Mouse (Mus musculus) heart, adult 2 months (tissue): ENCODE measurements around the gene Egfr. TPM values are rescaled to one million over a fixed set of nuclear protein-coding genes. Genes with fewer than 3 reads are reported as not detected.
A peak's percentile ranks its signal among the peaks of the same experiment; 100 is the strongest.

Source experiments
- DNase-seq, 2 experiments: peaks; one replicate each; pipeline ENCODE4 v3.0.0; 2021
- H3K27ac ChIP-seq: fragments of 200-600 bp; 2 replicates; pipeline ENCODE4 v1.8.1; 2022
- H3K27me3 ChIP-seq: fragments of 200-500 bp; 2 replicates; pipeline ENCODE4 v1.6.1; 2012; ENCODE audit warnings: mild to moderate bottlenecking, low read length, inconsistent platforms, mixed read lengths; ENCODE audit not compliant: control insufficient read depth, insufficient read depth
- H3K36me3 ChIP-seq: fragments of 200-500 bp; 2 replicates; pipeline ENCODE4 v1.6.1; 2012; ENCODE audit warnings: low read length, inconsistent platforms; ENCODE audit not compliant: control insufficient read depth, insufficient read depth
- H3K4me1 ChIP-seq: fragments of 200-500 bp; 2 replicates; pipeline ENCODE4 v1.6.1; 2011; ENCODE audit warnings: low read length; ENCODE audit not compliant: control insufficient read depth, insufficient read depth
- H3K4me3 ChIP-seq: fragments of 200-600 bp; 2 replicates; pipeline ENCODE4 v1.8.1; 2022
- H3K79me2 ChIP-seq: fragments of 200-500 bp; replicated peaks from 2 replicates; pipeline ENCODE4 v1.6.1; 2012; ENCODE audit warnings: mild to moderate bottlenecking, inconsistent platforms, low read length, moderate library complexity, mixed read lengths; ENCODE audit not compliant: control insufficient read depth, insufficient read depth
- H3K9ac ChIP-seq: fragments of 200-500 bp; 2 replicates; pipeline ENCODE4 v1.6.1; 2012; ENCODE audit warnings: low read depth, mild to moderate bottlenecking, control low read depth, inconsistent platforms, low read length, mixed read lengths
- CTCF ChIP-seq: fragments of 200-600 bp; IDR thresholded peaks from 2 replicates; pipeline ENCODE4 v1.8.1; 2022; ENCODE audit warnings: antibody characterized with exemption, mild to moderate bottlenecking, moderate library complexity
- EP300 ChIP-seq: fragments of 200-500 bp; IDR thresholded peaks from 2 replicates; pipeline ENCODE4 v1.6.1; 2011; ENCODE audit warnings: low read depth, low read length, control low read depth; ENCODE audit not compliant: insufficient read depth
- POLR2A ChIP-seq: fragments of 200-500 bp; IDR thresholded peaks from 2 replicates; pipeline ENCODE4 v1.6.1; 2011; ENCODE audit warnings: mild to moderate bottlenecking, low read depth, low read length, control low read depth; ENCODE audit not compliant: insufficient read depth
- WGBS: fragments of 180-500 bp; shearing (Covaris S2); methylation state at CpG from one replicate; pipeline ENCODE4 v1.1.7; 2018; 5-methylcytosine and 5-hydroxymethylcytosine counted together
- intact Hi-C: fragments of 180-260 bp; cut with DNase I; formaldehyde crosslinking; loops from one replicate; pipeline ENCODE4 v1.15.1; 2025
- polyA plus RNA-seq: library from polyadenylated mRNA; depleted of rRNA; stranded (reverse); fragments of >200 nt; gene quantifications from 2 replicates; pipeline ENCODE4 v1.2.3, GENCODE M21; 2012
- total RNA-seq, 2 experiments: library from RNA; stranded (reverse); gene quantifications; 2 replicates each; pipeline ENCODE4 v1.2.3; 2021

Gene Egfr
- total and polyA plus RNA-seq, 3 experiments, result 4.4 to 10.5 (median 4.9) TPM

GRCm38 (mm10) chr11:16792638-16793585, 40.9 kb downstream of the Egfr start:
- DNase-seq, result no peak
- H3K27ac ChIP-seq, result peak overlapping the region; percentile 36
- no peaks in the 10 kb centered on the region for H3K36me3 ChIP-seq
- intact Hi-C loops, result loop anchor here (5.0 kb wide), 1 partner anchor 36 kb away; no protein-coding TSS in a partner anchor
- peaks cover 10% of the 10 kb centered on the region for H3K4me1 ChIP-seq
- no peak overlapping the region for H3K9ac ChIP-seq
- no peaks in the 10 kb centered on the region for H3K79me2 ChIP-seq
- H3K4me3 ChIP-seq, result no peak overlapping the region
- no peak for TF ChIP-seq POLR2A
- WGBS, result 42% methylated on average over 5 of the region's 5 CpGs
- H3K27me3 ChIP-seq, result no peaks in the 10 kb centered on the region

DNA sequence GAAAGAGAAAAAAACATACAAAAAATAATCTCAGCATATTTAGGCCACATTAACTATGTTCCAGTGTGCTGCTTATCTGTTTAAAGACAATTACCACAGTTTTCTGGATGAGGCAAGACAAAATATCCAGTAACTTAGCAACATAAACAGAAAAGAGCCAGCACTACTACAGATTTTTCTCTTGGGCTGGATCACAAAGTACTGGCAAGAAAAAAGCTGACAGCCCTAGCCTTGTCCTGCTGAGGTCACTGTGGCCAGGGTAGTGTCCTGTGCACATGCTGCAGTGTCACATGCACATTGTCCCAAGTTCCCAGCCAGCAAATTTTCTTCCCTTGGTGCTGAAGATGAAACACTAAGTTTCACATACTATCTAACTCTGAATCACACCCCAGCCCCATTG, 43.0 kb downstream of the Egfr start:
- Histone ChIP-seq H3K4me1 (peaks cover 10% of the 10 kb centered on the region), H3K4me3 (no peak overlapping the region), H3K36me3 (no peaks in the 10 kb centered on the region), H3K9ac (no peak overlapping the region), H3K79me2 (no peaks in the 10 kb centered on the region), H3K27ac (peak overlapping the region; percentile 32), H3K27me3 (no peaks in the 10 kb centered on the region)
- peak; percentile 36 to 62 for DNase-seq
- intact Hi-C loops, result no loop called here
- TF ChIP-seq EP300 (0 out of 2 replicates have a peak, but pooled peaks have one; percentile 30), CTCF (peak; percentile 14; the same call in 1 of the 2 replicates), POLR2A (no peak)

GRCm38 (mm10) chr11:16795513-16795912, 43.5 kb downstream of the Egfr start:
- intact Hi-C loops, result no loop called here
- WGBS, result 71% methylated on average over 6 of the region's 6 CpGs
- no peak for DNase-seq
- Histone ChIP-seq H3K4me1 (peaks cover 10% of the 10 kb centered on the region), H3K36me3 (no peaks in the 10 kb centered on the region), H3K27ac (peak overlapping the region; percentile 32), H3K27me3 (no peaks in the 10 kb centered on the region), H3K79me2 (no peaks in the 10 kb centered on the region), H3K4me3 (no peak overlapping the region), H3K9ac (no peak overlapping the region)
- TF ChIP-seq POLR2A, result no peak
- no peak for TF ChIP-seq EP300
- TF ChIP-seq CTCF, result no peak

DNA sequence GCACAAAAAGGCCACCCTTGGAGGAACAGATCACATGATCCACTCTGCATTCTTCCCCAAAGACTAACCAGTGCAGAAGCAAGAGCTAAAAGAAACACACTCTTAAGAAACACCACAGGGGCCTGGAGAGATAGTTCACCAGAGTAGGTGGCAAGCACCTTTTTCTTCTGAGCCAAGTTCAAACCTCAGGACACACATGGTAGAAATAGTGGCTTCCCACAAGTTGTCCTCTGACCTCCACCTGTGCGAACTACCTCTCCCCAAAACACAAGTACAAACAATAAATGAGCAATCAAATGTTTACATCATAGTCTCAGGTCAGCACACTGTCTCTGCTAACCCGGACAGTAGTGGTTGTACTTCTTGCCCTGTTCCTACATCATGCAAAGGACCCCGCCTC, 45.5 kb downstream of the Egfr start:
- intact Hi-C loops, result no loop called here
- no peaks in the 10 kb centered on the region for H3K79me2 ChIP-seq
- TF ChIP-seq EP300 (no peak), POLR2A (no peak), CTCF (no peak)

GRCm38 (mm10) chr11:16798136-16798535, 46.1 kb downstream of the Egfr start:
- peak; percentile 55 to 59 for DNase-seq
- H3K79me2 ChIP-seq, result no peaks in the 10 kb centered on the region
- H3K4me1 ChIP-seq, result peaks cover 7% of the 10 kb centered on the region
- no peak overlapping the region for H3K9ac ChIP-seq
- no peaks in the 10 kb centered on the region for H3K36me3 ChIP-seq
- no peak overlapping the region for H3K4me3 ChIP-seq
- H3K27ac ChIP-seq, result peak overlapping the region; percentile 33
- intact Hi-C loops, result no loop called here
- TF ChIP-seq POLR2A (no peak), EP300 (0 out of 2 replicates have a peak, but pooled peaks have one; percentile 22)
- no peaks in the 10 kb centered on the region for H3K27me3 ChIP-seq

More for the DNA sequence above, 45.5 kb downstream of the Egfr start:
- H3K27ac ChIP-seq, result 0 out of 2 replicates have a peak overlapping the region, but pooled peaks have one; percentile 9
- peaks cover 9% of the 10 kb centered on the region for H3K4me1 ChIP-seq
- 83% methylated on average over 3 of the region's 3 CpGs for WGBS
- H3K4me3 ChIP-seq, result no peak overlapping the region
- DNase-seq, result no peak
- no peak overlapping the region for H3K9ac ChIP-seq
- H3K27me3 ChIP-seq, result no peaks in the 10 kb centered on the region
- no peaks in the 10 kb centered on the region for H3K36me3 ChIP-seq

- no peak overlapping the region for H3K4me3 ChIP-seq
- no peaks in the 10 kb centered on the region for H3K27me3 ChIP-seq
- no peaks in the 10 kb centered on the region for H3K36me3 ChIP-seq
- H3K9ac ChIP-seq, result no peak overlapping the region
- peaks cover 4% of the 10 kb centered on the region for H3K4me1 ChIP-seq
- peak overlapping the region; percentile 64 for H3K27ac ChIP-seq
- DNase-seq, result peak; percentile 65 to 84
- 19% methylated on average over 6 of the region's 6 CpGs for WGBS
- no peaks in the 10 kb centered on the region for H3K79me2 ChIP-seq
- TF ChIP-seq POLR2A, result no peak
- no peak for TF ChIP-seq CTCF
- TF ChIP-seq EP300, result peak; percentile 54; the same call in 1 of the 2 replicates
- intact Hi-C loops, result no loop called here
Observed at GRCm38 (mm10) chr11:16800507-16800906, 48.5 kb downstream of the Egfr start.
